Mouse (Mus musculus) erythroblast, embryonic 14.5 days (primary cell): ENCODE results near the gene Numbl. TPM values are rescaled to one million over a fixed set of nuclear protein-coding genes. Genes with fewer than 3 reads are reported as not detected.

Experiments
- H3K27me3 ChIP-seq: 2 replicates; pipeline ENCODE4 v1.6.1; 2012; ENCODE audit warnings: inconsistent platforms; ENCODE audit not compliant: control insufficient read depth
- H3K36me3 ChIP-seq: 2 replicates; pipeline ENCODE4 v1.6.1; 2012; ENCODE audit warnings: mild to moderate bottlenecking, inconsistent platforms; ENCODE audit not compliant: control insufficient read depth
- H3K4me1 ChIP-seq: 2 replicates; pipeline ENCODE4 v1.6.1; 2012; ENCODE audit warnings: inconsistent platforms; ENCODE audit not compliant: control insufficient read depth
- H3K4me3 ChIP-seq: replicated peaks from 2 replicates; pipeline ENCODE3; 2012; ENCODE audit warnings: moderate library complexity, mild to moderate bottlenecking, inconsistent platforms
- H3K9me3 ChIP-seq: 2 replicates; pipeline ENCODE4 v1.6.1; 2012; ENCODE audit warnings: low read length, inconsistent platforms, mixed read lengths; ENCODE audit not compliant: control insufficient read depth
- GATA1 ChIP-seq: IDR thresholded peaks from 2 replicates; pipeline ENCODE4 v1.6.1; 2012; ENCODE audit warnings: low read length, inconsistent platforms, mixed read lengths
- TAL1 ChIP-seq: IDR thresholded peaks from 3 replicates; pipeline ENCODE4 v1.6.1; 2012; ENCODE audit warnings: low read length, inconsistent platforms, mixed read lengths
- polyA plus RNA-seq: library from polyadenylated mRNA; stranded (reverse); fragments of >175 nt; gene quantifications from 2 replicates; pipeline ENCODE4 v1.2.3, GENCODE M21; 2012

Gene Numbl
- polyA plus RNA-seq, 1 experiment, result 0.09 TPM

DNA sequence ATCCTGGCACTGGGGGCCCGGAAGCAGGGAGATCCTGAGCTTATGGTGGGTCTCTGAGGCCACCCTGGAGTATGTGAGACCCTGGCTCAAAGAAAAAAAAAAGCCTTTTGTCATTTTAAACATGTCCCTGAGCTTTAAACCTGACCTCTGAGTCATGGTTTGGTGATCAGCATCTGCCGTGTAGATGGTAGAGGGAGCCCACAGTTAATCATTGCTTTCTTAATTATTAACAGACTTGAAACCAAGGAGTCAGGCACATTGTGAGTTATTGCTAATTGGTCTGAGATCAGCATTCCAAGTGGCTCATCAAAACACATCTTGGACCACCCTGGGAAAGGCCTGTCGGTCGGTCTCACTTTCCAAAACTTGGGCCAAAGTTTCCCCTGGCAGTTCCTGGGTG, 24.0 kb downstream of the Numbl start:
- Histone ChIP-seq H3K9me3 (no peaks in the 10 kb centered on the region), H3K36me3 (no peaks in the 10 kb centered on the region), H3K27me3 (peaks cover 14% of the 10 kb centered on the region), H3K4me1 (peaks cover 6% of the 10 kb centered on the region), H3K4me3 (no peak overlapping the region)
- no peak for TF ChIP-seq GATA1
- no peak for TF ChIP-seq TAL1

DNA sequence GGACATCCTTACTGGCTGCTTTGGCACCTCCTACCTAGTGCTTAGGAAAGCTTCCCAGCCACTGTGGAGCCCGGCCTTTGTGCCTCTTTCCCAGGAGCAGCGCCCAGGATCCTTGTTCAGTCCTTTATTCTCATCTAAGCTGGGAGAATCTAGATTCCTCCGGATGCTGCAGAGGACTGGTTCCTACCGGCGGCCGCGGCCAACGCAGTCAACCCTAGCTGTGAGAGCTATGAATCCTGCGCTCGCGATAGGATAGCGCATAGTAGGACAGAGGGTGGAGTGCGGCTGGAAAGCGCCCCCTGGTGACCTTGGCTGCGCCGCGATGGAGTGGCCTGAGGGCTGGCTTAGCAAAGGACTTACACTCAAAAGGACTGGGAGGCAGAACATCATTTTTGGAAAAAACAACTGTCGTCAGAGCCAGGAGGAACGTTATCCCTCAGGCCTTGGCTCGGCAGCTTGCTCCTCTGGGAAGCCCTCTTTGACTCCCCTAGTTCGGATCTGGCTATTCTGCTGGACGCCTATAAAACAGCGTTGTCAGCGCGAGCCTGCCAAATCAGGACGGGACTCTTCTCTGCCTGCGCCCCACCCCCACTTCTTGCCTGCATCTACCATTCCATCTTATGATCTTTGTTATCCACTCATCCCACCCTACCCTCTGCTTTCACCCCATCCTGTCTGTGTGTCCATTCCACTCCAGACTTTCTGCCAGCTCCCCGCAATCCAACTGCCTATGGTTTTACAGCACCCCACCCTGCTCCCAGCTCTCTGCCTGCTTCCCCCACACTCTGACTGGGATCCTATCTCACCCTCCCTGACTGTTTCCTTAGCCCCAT, 26.8 kb downstream of the Numbl start:
- Histone ChIP-seq H3K9me3 (no peaks in the 10 kb centered on the region), H3K36me3 (no peaks in the 10 kb centered on the region), H3K4me1 (peaks cover 6% of the 10 kb centered on the region), H3K4me3 (no peak overlapping the region), H3K27me3 (peaks cover 14% of the 10 kb centered on the region)
- TF ChIP-seq GATA1 (no peak), TAL1 (no peak)

DNA sequence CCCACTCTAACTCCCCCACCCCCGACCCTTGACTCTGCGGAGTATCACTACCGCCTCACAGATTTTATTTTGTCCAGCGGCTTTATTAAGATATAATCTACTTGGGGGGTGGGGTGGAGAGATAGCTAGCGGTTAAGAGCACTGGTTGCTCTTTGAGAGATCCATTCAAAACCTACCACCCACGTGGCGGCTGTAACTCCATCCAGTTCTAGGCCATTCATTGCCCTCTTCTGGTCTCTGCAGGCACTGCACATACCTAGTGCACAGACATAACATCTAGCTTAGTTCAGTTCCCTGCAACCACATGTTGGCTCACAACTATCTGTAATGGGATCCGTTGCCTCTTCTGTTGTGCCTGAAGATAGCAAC, 27.4 kb downstream of the Numbl start:
- no peak for TF ChIP-seq GATA1
- no peak for TF ChIP-seq TAL1
- no peaks in the 10 kb centered on the region for H3K9me3 ChIP-seq
- peaks cover 14% of the 10 kb centered on the region for H3K27me3 ChIP-seq
- H3K4me3 ChIP-seq, result no peak overlapping the region
- H3K4me1 ChIP-seq, result peaks cover 6% of the 10 kb centered on the region
- no peaks in the 10 kb centered on the region for H3K36me3 ChIP-seq

DNA sequence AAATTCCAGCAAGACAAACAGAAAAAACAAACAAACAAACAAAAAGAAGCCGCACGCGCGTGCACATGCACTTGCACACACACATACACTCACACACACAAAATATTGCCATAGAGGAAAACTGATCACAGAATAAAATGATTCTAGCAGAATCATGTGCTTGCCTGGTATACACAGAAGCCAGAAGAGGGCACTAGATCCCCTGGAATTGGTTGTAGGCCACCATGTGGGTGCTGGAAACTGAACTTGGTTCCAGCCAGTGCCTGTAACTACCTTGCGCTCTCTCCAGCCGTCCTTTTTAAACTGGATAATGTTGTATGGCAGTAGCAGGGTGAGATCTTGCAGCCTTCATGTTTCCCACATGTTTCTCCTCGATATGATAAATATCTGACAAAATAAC, 30.5 kb downstream of the Numbl start:
- Histone ChIP-seq H3K4me1 (peaks cover 6% of the 10 kb centered on the region), H3K36me3 (no peaks in the 10 kb centered on the region), H3K27me3 (peaks cover 14% of the 10 kb centered on the region), H3K9me3 (no peaks in the 10 kb centered on the region), H3K4me3 (no peak overlapping the region)
- TF ChIP-seq GATA1 (no peak), TAL1 (no peak)

DNA sequence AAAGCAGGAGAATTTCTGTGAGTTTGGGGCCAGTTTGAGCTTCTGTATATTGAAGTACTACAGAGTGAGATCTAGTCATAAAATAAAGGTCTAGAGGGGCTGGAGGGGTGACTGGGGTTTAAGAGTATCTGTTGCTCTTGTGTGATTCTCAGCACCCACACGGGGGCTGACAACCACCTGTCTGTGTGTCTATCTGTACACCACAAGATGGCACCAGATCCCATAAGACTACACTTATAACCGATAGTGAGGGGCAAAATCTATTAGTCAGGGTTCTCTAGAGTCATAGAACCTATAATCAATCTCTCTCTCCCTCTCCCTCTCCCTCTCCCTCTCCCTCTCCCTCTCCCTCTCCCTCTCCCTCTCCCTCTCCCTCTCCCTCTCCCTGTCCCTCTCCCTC, 32.3 kb downstream of the Numbl start:
- no peak for TF ChIP-seq GATA1
- TF ChIP-seq TAL1, result no peak
- no peaks in the 10 kb centered on the region for H3K9me3 ChIP-seq

DNA sequence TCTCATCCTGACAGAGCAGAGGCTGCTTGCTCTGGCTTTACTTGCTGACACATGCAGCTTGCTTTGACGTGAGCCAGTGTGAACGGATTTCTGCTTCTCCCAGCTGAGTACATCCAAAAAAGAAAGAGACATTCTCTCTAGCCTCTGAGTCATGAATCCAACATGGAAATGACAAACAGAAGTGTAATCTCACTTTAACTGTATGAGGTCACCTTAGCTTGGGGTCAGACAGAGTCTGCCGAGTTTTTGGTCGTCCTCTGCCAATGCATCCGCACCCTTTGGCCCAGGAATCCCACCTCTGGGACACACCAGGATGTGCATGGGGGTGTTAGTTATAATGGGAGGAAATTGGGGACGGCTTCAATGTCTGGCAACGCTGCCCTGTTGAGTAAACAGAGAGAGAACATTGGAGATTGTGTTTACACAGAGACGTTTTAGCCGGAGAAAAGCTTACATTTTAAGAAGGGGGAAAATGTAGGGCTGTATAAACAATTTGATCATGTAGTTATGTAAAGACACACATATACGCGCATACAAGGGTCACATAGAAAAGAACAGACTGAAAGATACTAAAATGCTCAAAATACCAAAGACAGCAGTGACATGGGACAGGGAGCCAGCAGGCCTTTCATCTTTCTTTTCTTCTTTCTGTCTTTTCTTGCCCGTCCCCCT, 33.7 kb downstream of the Numbl start:
- Histone ChIP-seq H3K36me3 (no peaks in the 10 kb centered on the region), H3K4me1 (no peaks in the 10 kb centered on the region), H3K27me3 (no peaks in the 10 kb centered on the region; the same call in 1 of the 2 replicates), H3K9me3 (no peaks in the 10 kb centered on the region), H3K4me3 (no peak overlapping the region)
- no peak for TF ChIP-seq GATA1
- no peak for TF ChIP-seq TAL1

More for the DNA sequence above, 32.3 kb downstream of the Numbl start:
- Histone ChIP-seq H3K4me3 (no peak overlapping the region), H3K36me3 (no peaks in the 10 kb centered on the region), H3K27me3 (peaks cover 3% of the 10 kb centered on the region), H3K4me1 (no peaks in the 10 kb centered on the region)

DNA sequence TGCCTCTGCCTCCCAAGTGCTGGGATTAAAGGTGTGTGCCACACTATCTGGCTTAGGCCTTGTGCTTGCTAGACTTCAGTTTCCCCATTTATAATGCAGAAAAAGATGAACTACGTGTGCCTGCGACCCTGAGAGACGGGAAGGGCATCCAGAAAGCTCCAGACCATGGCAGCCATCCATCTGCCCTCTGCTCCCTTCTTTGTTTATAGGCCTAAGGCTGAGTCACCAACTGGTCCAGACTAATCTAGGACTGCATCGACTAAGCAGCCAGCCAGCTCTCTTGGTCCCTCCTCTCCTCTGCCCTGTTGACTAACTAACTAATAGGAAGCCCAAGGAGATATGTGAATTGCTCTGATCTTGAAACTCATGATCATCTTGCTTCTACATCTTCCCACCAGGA, 37.7 kb downstream of the Numbl start:
- no peak for TF ChIP-seq GATA1
- TF ChIP-seq TAL1, result no peak
- no peaks in the 10 kb centered on the region; the same call in 1 of the 2 replicates for H3K27me3 ChIP-seq

DNA sequence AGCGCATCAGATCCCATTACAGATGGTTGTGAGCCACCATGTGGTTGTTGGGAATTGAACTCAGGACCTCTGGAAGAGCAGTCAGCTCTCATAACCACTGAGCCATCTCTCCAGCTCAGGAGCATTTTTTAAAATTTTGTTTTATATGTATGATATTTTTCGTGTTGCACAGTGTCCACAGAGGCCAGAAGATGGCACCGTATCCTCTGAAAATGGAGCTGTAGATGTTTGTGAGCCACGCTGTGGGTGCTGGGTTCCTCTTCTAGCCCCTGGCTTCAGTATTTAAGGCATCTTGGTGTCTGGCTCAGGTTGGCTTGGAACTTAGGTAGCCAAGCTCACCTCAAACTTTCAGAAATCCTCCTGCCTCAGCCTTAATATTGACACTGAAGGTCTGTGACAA, 38.3 kb downstream of the Numbl start:
- TF ChIP-seq GATA1 (no peak), TAL1 (no peak)

More for the DNA sequence above, 37.7 kb downstream of the Numbl start:
- no peaks in the 10 kb centered on the region for H3K9me3 ChIP-seq
- no peaks in the 10 kb centered on the region for H3K4me1 ChIP-seq
- H3K36me3 ChIP-seq, result no peaks in the 10 kb centered on the region
- no peak overlapping the region for H3K4me3 ChIP-seq

DNA sequence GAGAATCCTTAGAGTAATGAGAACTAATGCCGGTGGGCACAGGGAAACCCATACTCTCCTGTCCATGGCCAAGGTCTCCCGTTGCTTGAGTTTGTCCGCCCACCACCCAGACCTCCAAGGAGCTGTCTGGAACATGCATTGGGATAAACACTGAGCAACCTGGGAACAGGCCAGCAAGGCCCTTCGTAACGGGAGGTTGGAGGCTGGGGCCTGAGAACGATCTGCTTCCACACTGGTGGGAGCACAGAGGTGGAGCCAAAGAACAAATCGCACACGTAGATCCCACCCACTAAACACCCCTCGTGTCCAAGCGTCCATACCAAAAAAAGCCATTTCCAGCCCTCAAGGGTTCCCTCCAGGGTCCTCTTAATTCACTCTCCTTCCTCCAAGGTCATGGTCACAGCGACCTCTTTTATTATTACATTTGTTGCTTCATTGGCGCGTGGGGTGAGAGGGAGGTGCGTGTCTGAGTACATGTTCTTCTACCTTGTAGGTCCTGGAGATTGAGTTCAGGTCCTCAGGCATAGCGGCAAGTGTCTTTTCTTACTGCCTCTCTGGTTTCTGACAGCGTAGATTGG, 39.9 kb downstream of the Numbl start:
- no peaks in the 10 kb centered on the region for H3K36me3 ChIP-seq
- H3K4me3 ChIP-seq, result no peak overlapping the region
- TF ChIP-seq TAL1, result no peak
- TF ChIP-seq GATA1, result no peak
- H3K4me1 ChIP-seq, result no peaks in the 10 kb centered on the region
- no peaks in the 10 kb centered on the region for H3K27me3 ChIP-seq
- no peaks in the 10 kb centered on the region for H3K9me3 ChIP-seq

More for the DNA sequence above, 38.3 kb downstream of the Numbl start:
- no peaks in the 10 kb centered on the region for H3K36me3 ChIP-seq
- H3K27me3 ChIP-seq, result no peaks in the 10 kb centered on the region
- H3K9me3 ChIP-seq, result no peaks in the 10 kb centered on the region
- no peak overlapping the region for H3K4me3 ChIP-seq
- H3K4me1 ChIP-seq, result no peaks in the 10 kb centered on the region
